Mouse (Mus musculus) kidney, adult 8-10 months (tissue): ENCODE results near the gene Vmn2r57.
"Not testable (repeated sequence)": the region's sequence is repeated elsewhere in the genome, so short reads cannot be mapped to it uniquely, and the experiment has no call there.

Source experiments
- DNase-seq, 2 experiments: peaks; one replicate each; pipeline ENCODE4 v3.0.0; 2022

Vmn2r57 gene

DNA sequence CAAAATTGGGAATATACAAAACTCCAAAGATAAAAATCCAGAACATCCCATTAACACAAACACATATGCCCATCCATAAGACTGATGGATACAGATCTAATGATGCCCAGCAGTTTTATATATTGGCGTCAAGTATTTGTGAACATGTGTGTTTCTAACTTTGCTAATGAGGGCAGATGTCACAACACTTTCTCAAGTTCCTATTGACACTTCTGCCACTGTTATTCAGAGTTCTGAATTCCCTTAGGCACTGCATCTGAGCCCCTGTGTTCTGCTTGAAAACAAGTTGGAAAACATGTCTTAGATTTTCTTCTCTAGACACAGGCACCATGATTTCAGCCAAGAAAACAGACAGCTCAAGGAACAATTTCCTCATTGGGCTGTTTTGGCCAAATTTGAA, at the start of gene Vmn2r57:
Gene Vmn2r57, minus strand, starts transcription at position 101 of the 400 bp plus-strand sequence.
- DNase-seq: not testable (repeated sequence)

DNA sequence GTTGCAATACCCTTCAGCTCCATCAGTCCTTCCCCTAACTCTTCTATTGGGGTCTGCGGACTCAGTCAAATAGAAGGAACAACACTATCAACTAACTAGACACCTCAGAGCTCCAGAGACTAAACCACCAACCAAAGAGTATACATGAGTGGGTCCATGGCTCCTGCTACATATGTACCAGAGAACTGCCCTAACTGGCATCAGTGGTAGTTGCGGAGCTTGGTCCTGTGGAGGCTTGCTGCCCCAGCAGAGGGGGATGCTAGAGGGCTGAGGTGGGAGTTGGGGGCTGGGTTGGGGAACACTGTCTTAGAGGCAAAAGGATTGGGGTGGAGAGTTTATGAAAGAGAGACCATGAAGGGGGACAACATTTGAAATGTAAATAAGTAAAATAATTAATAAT, 49.4 kb upstream of the Vmn2r57 start:
- peak in 1 of 2 experiments; percentile 14 for DNase-seq

DNA sequence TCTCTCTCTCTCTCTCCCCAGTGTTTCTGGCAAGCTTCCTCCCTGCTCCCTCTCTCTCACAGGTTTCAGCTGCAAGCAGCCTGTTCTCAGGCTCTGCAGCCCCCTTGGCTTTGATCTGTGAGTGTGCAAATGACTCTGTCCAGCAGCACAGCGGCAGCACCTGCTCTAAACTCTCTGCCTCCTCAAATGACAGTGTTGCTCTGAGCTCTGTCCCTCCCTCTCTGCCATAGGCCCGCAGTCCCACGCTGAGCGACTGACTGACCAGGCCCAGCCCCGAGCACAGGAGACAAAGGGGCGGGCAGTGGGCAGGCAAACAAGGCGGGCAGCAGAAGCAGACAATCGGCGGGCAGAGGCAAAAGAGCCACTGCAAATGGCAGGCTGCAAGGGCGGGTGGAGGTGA, 3.4 kb upstream of the Vmn2r57 start:
- no peak for DNase-seq

DNA sequence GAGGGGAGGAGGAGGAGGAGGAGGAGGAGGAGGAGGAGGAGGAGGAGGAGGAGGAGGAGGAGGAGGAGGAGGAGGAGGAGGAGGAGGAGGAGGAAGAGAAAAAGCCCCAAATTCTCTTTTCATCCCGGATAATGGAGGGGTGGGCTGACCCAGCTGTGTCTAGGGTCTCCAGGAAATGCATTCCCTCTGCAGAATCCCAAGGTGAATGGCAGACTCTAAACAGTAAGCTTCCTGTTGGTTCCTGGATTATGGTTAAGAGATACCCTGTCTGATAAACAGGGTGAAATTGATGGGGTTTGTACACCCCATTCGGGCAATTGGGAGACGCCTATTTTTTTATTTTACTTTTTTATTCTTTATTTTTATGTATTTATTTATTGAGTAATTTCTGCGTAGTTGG, 54.4 kb downstream of the Vmn2r57 start:
- no peak for DNase-seq

DNA sequence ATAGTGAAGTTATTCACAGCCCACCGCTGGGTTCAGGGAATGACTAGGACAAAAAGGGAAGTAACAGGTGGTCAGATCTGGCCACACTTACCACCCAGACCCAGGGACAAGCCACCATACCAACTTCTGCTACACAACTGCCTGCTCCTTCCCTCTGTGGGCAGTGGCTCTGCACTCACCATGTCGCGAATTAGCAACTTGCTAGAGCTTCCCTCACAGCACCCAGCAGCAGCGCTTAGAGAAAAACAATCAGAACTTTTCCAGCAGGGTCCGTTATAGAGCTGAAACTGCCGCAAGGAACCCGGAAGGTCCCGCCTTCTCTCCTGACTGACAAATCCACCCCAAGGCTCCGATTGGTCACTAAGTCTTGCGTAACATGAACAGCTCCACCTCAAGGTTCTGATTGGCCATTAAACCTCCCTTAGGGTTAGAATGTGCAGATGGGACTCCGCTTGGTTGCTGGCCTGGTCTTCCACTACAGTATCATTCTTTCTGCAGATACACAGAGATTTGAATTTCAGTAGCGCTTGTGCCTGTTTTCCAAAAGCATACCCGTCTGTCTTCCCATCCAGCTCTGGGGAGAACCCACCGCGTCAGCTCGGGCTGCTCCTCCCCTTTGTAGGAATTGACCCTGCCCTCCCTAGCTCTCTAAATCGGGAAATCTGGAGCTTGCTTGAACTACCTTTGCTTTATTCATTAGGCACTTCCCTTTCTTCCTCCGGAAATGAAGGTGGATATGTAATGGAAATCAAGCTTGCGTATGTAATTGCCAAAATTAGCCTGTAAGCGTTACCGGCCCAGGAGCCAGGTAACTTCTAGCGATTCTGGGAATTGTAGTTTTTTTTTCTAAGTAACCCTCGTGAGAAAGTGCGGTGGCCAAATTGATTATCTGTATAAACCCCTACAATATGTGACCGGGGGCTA, 55.2 kb downstream of the Vmn2r57 start, which contains the start of gene AI987944:
Gene AI987944, minus strand, starts transcription at position 332 of the 924 bp plus-strand sequence.
- peak; percentile 85 to 89 for DNase-seq
